Mouse (Mus musculus): Measurements from ENCODE around the gene Gpr27.

Gene Gpr27

DNA sequence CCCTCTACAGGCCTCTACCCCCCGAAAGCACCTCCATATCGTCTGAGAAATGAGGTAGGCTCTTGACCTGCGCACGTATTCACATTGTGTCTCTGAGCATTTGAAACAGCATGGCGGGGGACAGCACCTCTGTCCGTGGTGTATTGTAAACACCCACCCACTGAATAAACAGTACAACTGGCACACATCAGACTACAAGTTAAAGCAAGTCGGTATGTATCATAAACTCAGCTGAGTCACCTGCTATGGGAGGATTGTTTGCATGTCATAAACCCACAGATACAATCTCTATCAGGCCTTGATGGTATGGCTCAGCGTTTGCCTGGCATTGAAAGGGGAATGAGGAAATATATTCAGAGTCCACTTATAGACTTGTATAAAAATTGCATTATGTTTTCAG is 15.2 kb upstream of the Gpr27 start:
- no peak for DNase-seq (ENCODE audit: low read depth, low spot score)

DNA sequence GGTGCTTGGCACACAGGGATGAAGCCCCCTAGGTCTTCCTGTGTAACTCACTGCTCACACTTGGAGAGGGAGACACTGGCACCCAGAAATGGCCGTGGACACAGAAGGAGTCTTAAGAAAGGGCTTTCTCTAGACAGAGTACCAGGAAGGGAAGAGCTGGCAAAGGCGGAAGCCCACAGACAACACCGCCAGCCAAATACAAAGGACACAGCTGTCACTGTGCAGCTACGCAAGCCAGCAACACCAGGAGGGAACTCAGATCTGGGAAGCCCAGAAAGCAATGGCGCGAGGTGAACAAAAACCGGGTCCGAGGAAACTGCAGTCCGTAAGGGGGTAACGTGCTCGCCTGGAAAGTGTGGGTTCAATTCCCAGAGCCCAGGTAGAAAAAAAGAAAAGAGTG is 14.4 kb upstream of the Gpr27 start:
- DNase-seq (ENCODE audit: low read depth, low spot score) = no peak

DNA sequence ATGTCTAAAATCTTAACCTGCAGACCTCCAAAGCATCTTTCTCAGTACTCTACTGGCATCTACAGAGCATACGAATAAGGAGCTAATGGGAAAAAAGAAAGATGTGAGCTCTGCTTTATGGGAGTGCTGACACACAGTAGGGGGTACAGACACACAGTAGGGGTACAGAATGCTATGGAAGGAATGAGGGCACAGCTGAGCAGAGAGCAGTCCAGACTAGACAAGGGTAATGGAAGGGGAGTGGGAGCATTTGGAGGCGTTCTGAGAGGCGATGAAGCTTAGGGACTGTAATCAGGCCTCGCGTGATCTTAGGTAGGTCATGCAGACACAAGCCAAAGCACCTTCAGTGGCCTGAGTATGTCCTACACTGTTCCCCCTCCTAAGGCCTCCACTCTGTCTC is 8.5 kb upstream of the Gpr27 start:
- DNase-seq (ENCODE audit: low read depth, low spot score) = no peak

DNA sequence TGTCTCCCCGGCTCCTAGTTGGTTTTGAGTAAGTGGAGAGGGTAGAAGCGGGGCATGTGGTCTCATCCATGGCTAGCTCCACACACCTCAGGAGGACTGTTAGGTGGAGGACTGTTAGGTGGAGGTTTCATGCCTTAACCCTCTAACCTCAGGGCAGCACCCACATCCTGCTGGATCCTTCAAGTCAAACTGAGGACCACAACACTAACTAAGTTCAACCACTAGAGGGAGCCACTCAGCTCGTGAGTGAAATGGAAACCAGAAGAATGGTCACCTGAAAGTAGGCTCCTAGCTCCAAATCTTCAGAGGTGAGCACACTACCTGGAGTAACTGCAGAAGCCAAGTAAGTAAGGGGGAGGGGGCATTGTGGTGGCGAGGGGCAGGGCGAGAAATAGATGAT is 7.6 kb upstream of the Gpr27 start:
- DNase-seq (ENCODE audit: low read depth, low spot score) = peak; percentile 70

DNA sequence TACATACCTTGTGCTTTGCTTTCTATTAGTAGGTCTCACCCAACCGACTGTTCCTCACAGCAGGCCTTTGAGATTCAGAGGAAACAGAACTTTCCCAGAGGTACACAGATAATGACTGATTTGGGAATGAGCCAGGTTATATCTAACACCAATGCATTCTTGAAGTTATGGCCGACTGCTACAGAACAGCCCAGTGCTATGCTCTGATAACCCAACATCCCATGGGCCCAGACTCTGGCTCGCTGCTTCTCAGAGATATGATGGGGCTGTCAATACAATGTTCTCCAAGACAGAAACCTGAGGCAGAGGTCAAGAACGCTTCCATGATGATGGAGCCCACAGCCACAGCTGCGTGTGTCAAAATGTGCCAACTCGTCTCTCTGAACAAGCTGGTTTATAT is 4.0 kb upstream of the Gpr27 start:
- no peak for DNase-seq (ENCODE audit: low read depth, low spot score)

DNA sequence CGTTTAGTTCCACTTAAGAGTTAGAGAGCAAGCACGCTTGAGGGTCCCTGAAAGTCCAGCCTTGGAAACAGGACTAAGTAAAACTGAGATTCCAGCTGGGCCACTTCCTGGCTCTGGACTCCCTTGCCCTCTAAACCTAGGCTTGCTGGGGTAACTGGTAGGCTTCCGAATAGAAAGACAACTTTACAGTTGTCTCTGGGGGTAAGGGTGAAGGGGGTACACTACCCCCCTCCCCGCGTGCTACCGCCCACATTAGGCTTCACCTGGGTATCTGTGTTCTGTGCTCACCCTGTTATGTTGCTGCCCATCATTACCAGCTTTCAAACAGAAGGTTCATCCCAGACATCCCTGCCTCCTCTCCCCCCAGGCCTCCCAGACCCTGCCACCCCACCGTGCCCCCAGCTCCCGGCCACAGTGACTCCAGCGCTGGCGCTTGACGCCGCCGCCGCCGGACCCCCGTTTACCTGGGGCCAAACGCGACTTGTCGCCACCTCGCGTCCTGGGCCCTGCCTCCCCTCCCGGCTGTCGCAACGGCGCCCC is 743 bp upstream of the Gpr27 start:
- no peak for DNase-seq (ENCODE audit: low read depth, low spot score)

DNA sequence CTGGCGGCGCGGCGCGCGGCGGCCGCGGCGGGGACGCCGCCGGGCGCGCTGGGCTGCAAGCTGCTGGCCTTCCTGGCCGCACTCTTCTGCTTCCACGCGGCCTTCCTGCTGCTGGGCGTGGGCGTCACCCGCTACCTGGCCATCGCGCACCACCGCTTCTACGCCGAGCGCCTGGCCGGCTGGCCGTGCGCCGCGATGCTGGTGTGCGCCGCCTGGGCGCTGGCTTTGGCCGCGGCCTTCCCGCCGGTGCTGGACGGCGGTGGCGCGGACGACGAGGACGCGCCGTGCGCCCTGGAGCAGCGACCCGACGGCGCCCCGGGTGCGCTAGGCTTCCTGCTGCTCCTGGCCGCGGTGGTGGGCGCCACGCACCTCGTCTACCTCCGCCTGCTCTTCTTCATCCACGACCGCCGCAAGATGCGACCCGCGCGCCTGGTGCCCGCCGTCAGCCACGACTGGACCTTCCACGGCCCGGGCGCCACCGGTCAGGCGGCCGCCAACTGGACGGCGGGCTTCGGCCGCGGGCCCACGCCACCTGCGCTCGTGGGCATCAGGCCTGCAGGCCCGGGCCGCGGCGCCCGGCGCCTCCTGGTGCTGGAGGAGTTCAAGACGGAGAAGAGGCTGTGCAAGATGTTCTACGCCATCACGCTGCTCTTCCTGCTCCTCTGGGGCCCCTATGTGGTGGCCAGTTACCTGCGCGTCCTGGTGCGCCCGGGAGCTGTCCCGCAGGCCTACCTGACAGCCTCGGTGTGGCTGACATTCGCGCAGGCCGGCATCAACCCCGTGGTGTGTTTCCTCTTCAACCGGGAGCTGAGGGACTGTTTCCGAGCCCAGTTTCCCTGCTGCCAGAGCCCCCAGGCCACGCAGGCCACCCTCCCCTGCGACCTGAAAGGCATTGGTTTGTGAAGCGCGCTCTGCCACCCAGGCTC is 700 bp downstream of the Gpr27 start:
- no peak for DNase-seq (ENCODE audit: low read depth, low spot score)

DNA sequence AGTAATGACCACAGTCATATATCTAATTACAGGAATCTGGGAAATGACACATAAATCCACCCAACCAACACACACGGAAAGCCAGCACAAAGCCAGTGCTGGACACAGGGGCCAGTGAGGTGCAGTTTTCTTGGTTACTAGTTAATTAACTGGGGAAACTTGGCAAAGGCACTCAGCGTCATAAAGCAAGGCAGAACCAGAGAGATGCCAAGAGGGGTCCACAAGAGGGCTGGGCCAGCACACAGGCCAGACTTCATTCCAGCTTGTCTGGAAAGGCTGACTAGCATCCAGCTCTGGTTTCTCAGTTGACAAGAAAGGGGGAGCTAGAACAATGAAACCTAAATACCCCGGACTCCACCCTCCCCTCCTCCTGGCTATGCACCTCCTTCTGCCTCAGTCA is 8.0 kb downstream of the Gpr27 start:
- DNase-seq (ENCODE audit: low read depth, low spot score) = no peak

DNA sequence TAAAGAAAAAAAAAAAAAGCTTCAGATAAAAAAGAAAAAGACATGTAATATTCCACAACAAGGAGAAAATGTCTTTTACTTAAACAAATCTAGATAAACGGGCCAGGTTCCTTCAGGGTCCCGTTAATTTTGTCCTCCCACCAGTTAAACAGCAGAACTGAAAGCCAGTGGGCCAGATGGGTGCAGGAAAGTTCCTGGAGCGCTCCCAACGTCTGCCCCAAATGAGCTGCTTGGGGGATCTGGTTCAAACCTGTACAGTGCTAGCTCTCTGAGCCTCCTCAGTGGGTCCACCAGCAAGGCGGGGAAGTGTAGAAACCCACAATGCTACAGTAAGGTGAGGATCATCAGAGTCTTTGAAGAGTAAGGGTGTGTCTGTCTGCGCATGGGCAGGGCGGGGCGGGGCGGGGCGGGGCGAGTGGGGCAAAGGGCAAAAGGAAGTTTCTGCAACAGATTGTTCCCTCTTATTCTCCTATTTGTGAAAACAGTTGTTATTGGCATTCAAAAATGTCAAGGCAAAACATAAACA is 19.2 kb downstream of the Gpr27 start:
- no peak for DNase-seq (ENCODE audit: low read depth, low spot score)

DNA sequence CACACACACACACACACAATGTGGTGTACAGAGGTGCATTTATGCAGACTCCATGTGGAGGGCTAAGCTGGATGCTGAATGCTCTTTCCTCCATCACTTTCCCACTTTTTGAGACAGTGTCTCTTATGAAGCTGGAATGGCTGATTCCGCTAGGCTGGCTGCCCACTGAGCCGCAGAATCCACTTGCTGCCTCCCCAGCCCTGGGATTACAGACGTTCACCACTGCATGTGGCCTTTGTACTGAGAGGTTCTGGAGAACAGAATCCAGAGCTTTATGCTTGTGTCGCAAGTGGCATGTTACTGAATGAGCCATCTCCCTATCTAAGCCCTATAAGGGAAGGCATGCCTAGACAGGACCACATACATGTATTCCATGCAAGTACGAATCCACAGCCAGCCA is 20.8 kb downstream of the Gpr27 start:
- no peak for DNase-seq (ENCODE audit: low read depth, low spot score)

DNA sequence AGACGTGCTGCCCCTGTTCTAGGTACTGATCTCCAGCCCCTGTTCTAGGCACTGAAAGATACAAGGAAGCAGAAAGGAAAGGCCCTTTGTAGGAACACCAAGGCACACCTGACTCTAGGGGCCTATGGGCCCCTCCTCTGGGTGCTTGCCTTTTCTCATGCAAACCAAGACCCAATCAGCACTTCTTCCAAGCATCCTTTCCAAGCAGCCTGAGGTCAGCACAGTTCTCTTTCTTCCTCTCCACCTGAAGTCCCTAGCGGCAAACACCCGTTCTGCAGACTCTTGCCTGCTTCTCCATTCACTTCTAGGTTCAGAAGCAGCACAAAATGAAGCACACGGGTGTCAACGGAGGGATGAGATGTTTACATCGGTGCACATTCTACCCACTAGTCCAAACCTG is 22.7 kb downstream of the Gpr27 start:
- no peak for DNase-seq (ENCODE audit: low read depth, low spot score)

DNA sequence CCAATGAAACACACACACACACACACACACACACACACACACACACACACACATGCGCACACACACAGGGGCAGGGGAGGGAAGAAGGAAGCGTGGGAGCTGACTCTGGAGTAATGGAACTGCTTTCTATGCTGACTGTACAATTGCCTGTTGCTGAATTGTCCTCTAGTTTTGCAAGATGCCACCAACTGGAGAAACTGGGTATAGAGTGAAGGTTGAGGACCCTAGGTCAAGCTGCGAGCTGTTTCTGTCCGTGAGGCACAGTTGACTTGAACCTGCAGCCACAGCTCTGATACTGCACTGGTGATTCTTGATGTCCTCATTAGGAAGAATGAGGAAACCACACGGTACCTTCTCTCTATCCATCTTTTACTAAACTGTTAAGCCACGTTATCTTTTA is 23.4 kb downstream of the Gpr27 start:
- peak; percentile 14 for DNase-seq (ENCODE audit: low read depth, low spot score)

DNA sequence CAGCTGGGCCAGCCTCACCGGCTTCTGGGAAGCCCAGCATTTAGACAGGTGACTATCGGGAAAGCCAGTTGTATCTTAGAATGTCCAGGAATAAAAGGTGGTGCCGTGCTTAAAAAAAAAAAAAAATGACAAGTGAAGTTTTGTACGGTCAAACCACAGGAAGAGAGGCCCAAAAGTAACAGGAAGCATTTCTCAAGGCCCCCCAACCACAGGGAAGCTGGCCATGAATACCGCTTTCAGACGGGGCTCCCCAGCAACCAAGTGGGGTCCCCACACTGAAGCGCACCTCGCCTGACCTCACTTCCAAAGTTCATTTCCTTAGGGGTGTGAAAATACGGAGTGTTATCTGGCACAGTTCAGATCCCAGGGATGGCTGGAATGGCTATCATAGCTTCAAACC is 28.6 kb downstream of the Gpr27 start:
- no peak for DNase-seq (ENCODE audit: low read depth, low spot score)

DNA sequence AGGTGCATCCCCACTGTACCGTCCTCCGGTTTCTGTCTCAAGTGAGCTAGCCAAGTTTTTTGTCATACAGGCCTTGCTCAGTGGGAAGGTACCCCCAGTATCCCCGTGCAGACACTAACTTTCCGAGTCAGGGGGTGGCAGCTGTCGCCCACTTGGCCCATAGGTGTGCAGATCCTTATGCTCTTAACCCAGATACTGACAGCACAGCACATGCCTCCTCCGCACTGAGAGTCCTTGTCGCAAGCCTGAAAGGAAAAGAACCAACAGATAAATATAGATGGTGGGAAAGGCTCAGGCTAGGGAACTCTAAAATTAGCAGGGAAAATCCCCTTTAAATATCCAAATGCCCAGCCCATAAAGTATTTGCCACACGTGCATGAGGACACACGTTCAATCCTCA is 29.9 kb downstream of the Gpr27 start:
- DNase-seq (ENCODE audit: low read depth, low spot score) = no peak

DNA sequence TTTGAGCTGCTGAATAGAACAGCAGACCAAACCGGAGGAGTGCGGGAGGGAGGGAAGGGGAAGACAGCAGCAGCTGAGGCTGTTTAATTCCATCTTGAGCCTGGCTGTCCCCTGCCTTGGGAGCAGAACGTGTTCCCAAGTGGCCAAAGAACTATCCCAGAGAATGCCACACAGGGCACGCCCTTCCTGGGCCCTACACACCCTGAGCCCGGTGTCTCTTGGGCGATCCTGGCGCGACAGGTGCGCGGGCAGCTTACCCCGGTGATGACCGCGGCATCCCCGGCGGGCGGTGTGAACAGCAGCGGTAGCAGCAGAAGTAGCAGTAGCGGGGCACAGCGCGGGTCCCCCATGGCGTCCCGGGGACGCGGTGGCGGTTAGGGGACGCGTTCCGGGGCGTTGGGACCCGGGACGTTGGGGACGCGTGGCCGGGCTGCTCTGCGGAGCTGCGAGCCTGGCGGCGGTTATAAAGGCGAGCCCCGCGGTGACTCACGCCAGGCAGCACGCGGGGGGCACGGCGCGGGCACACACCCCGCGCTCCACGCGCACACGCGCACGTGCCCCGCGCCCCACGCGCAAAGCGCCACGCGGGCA is 33.6 kb downstream of the Gpr27 start, which contains the start of gene Prok2:
TSS of gene Prok2 (minus strand) at position 422 of the 591 bp plus-strand sequence.
- DNase-seq (ENCODE audit: low read depth, low spot score) = no peak

DNA sequence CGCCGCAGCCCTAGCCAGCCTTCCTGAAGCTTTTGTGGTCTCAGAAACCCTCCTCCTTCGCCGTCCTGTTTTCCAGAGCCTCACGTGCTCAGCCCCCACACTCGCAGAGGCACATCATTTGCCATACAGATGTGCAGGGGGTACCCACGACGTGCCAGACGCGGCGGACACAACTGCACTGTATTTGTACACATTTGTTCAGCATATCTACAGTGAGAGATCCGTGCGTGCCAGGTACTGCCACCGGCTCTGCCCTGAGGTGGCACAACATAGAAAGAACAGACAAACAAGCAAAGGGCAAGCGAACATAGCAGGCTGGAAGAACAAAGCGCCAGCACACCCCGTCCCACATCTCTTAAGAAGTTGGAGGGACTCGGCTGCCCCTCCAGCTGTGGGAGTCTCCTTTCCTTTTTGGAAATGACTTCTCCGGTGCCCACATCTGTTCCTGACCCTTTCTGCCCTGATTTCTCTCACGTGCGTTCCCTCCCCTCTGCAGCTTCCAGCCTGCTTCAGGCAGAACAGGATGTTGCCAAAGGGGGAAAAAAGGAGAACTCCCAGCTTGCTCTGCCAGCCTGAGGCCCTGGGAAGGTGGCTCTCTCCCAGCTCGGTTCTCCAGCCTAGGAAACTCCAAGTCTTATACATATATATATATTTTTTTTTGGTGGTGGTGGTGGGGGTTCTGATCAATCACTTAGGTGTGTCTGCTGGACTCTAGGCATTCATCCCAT is 34.3 kb downstream of the Gpr27 start:
- DNase-seq (ENCODE audit: low read depth, low spot score) = no peak

DNA sequence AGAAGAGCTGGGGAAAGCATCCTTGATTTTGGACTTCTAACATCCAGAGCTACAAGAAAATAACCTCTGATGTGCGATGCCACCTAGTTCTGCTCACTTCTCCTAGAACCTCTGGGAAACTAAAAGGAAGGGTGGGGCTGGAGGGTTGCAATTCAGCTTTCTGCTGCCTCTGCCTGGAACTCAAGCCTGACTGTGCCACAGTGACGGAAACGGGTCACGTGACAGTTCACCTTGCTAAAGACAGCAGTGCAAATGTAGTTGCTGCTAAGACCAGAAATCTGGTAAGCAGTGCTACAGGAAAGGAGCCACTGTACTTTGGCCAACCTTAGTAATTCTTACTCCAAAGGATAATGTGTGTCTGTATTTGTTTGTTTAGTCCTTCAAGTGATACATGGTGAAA is 37.4 kb downstream of the Gpr27 start:
- no peak for DNase-seq (ENCODE audit: low read depth, low spot score)

DNA sequence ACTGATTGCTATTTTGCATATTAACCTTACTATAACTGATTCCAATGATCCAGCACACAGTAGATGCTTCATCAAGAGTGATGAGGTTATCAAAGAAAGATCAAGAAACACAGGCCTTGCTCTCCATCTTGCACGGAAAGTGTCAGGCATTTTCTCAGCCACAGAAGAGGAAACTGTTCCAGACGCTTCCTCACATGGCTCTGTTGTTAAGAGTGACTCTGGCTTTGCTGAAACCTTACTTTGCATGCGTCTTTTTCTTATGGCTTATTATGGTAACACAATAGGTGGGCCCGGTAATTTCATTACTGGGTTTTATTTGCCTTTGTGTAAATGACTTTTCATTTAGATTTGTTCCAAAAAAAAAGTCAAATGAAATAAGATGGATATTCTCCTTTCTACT is 39.4 kb downstream of the Gpr27 start:
- no peak for DNase-seq (ENCODE audit: low read depth, low spot score)

DNA sequence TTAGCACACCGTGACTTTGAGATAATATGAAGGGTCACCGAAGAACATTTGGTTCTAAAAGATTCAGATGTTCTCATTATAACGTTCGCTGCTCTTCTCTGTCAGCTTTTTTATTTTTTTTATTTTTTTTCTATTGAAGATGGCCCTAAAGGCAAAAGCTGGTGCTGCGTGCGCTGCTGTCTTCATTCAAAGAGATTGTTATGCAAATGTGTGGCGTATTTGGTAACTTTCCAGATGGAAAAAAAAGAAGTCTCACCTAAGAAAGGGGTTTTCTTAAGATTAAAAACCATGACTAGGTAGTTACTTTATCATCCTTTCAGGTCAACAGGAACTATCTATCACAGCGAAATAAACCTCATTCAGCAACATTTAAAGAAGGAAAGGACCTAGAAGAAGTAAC is 40.2 kb downstream of the Gpr27 start:
- peak; percentile 20 for DNase-seq (ENCODE audit: low read depth, low spot score)

DNA sequence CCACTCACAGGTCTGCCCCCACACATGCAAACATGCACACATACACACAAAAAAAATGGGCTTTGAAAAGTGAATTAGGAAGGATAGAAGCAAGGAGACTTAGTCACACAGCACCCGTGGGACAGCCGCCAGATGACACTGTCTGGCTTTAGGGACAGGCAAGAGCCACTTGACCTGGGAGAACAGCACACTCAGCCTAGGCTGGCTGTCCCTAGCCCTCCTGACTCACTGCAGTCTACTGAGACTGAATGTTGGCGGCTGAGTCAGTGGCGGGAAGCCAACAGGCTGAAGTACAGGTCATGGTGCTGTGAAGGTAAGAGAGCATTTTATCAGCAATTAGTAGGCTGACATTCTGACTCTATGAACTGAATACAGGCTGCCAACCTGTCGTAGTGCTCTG is 42.2 kb downstream of the Gpr27 start:
- no peak for DNase-seq (ENCODE audit: low read depth, low spot score)

DNA sequence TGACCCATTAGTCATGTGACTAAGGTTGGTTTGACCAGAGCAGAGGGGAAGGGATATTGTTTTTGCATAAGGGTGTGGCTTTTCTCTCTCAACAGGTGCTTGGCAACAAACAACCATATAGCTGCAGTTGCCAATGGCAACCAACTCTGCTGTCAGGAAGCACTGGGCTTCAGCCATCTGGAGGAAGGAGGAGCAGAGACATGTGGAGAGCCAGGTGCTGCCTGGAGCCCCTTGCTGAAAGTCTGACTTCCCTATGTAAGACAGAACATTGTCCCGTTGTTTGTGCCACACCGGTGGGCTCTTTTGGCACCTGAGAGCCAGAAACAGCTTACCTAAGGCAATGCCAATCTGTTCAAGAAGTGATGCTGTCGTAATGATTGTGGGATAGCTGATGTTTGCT is 50.4 kb downstream of the Gpr27 start:
- DNase-seq (ENCODE audit: low read depth, low spot score) = peak; percentile 10

Data from A20 (cell line).